Mouse (Mus musculus) C2C12 (cell line): Measurements from ENCODE around the gene Mark2.

Source experiments
- CEBPB ChIP-seq: IDR thresholded peaks from one replicate; pipeline ENCODE4 v1.6.1; 2011; ENCODE audit warnings: low read depth, mild to moderate bottlenecking, control low read depth, moderate library complexity
- CTCF ChIP-seq: IDR thresholded peaks from one replicate; pipeline ENCODE4 v1.5.1; 2011; ENCODE audit not compliant: control insufficient read depth, insufficient read depth, insufficient read length
- FOSL1 ChIP-seq: IDR thresholded peaks from one replicate; pipeline ENCODE4 v1.8.0; 2011; ENCODE audit warnings: mild to moderate bottlenecking, low read length; ENCODE audit not compliant: poor library complexity, insufficient read depth, severe bottlenecking
- MAX ChIP-seq: IDR thresholded peaks from one replicate; pipeline ENCODE4 v1.6.1; 2011; ENCODE audit warnings: mild to moderate bottlenecking, control low read depth
- MYOD1 ChIP-seq: IDR thresholded peaks from one replicate; pipeline ENCODE4 v1.6.1; 2011; ENCODE audit warnings: low read depth; ENCODE audit not compliant: control insufficient read depth, insufficient read length
- USF1 ChIP-seq: IDR thresholded peaks from one replicate; pipeline ENCODE4 v1.6.1; 2011; ENCODE audit warnings: low read depth, mild to moderate bottlenecking, control low read depth, moderate library complexity

GRCm38 (mm10) chr19:7236011-7236410 is 105.6 kb downstream of the Mark2 start:
- TF ChIP-seq CTCF (no peak), CEBPB (no peak), MAX (no peak), USF1 (no peak), MYOD1 (no peak), FOSL1 (no peak)
